Mouse (Mus musculus) adrenal gland, adult 18-20 months (tissue): ENCODE data around the gene Nlk. TPM values are rescaled to one million over a fixed set of nuclear protein-coding genes. Genes with fewer than 3 reads are reported as not detected.
"Not testable (repeated sequence)": the region's sequence is repeated elsewhere in the genome, so short reads cannot be mapped to it uniquely, and the experiment has no call there.

Source experiments
- DNase-seq, 2 experiments: peaks; one replicate each; pipeline ENCODE4 v3.0.0; 2021 to 2022; ENCODE audit warnings: low spot score in 2 of 2
- total RNA-seq, 2 experiments: library from RNA; stranded (reverse); gene quantifications; 1 replicate in 1 of 2; 2 replicates in 1 of 2; pipeline ENCODE4 v1.2.3; 2021

The Nlk gene
- total RNA-seq, 2 experiments from 2014 or later = 39.0 to 84.5 TPM

DNA sequence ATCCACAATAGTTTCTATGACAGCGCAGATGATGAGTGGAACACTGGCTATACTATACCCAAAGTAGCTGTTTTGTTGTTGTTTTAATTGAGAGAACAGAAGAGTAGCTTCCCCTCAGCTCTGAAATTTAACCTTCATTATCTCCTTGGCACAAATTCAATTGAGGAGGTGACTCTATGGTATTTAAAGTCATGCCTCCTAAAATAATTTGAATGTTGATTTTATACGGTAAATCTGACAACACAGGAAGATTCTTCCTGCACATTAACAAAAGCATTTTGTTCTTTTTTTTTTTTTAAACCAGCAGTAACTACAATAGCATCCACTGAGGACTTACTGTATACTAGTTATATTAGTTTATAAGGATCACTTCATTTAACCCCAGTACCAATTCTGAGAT lies 6.0 kb downstream of the Nlk start:
- DNase-seq = no peak

DNA sequence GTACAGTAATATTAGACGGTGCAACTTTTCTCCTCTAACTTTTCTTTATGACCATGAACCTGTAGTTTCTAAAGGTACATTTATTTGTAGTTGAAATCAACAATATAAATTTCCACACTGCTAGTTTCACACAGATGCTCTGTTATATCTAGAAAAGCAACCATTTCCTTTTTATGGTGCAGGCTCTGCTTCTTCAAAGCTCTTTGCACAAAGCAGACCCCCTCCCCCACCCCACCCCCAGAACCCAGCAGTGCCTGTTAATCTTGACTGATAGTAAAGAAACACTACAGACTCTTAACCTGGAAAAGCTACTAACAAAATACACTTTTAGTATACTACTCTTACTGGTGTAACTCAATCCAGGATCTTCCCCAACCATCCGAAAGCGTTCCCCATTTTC lies 6.6 kb downstream of the Nlk start:
- no peak for DNase-seq

DNA sequence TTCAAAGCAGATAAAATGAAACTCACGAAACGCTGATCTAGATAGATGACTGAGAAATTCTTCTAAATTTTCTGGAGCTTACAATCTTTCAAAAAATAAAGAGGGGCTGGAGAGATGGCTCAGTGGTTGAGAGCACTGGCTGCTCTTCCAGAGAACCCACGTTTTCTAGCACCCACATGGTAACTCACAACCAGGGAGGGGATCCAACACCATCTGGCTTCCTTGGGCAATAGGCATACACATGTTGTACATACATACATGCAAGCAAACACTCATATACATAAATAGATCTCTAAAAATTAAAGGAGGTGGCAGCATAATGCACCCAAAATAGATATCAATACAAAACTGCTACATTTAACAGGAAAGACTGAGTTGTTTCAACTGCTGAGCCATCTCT lies 16.1 kb downstream of the Nlk start:
- DNase-seq = no peak

DNA sequence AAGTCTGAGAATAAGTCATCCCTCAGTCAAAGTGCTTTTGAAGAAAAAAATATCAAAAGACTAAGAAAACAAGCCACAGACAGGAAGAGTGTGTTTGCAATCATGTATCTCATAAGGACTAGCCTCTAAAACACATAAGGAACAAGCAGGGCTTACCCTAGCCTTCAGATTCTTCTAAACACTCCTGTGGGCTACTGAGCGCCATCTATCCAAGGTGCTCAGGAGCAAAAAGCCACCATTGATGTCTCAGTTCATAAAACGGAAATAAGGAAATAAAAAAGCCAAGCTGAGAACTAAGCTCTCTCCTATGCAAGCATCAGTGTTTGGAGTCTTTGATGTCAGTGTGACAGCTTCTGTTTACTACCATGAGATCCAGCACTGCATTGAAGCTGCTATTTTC lies 18.4 kb downstream of the Nlk start:
- DNase-seq = no peak

DNA sequence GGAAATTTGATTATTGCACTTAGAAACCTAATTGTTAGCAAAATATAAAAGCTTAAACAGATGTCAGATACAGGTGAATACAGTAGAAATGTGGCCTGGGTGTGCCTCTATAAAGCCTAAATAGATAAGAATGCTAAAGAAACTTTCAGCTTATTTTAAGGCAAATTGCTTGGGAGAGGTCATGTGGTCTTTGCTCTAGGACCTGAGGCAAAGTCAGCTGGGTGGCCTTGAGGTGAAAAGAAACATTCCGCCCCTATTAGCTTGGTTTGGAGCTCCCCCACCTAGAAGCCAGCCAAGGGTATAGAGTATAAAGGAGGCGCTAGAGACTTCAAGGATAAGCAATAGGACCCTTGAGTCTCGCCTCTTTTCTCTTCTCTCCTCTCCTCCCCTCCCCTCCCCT lies 28.5 kb downstream of the Nlk start:
- DNase-seq = no peak

DNA sequence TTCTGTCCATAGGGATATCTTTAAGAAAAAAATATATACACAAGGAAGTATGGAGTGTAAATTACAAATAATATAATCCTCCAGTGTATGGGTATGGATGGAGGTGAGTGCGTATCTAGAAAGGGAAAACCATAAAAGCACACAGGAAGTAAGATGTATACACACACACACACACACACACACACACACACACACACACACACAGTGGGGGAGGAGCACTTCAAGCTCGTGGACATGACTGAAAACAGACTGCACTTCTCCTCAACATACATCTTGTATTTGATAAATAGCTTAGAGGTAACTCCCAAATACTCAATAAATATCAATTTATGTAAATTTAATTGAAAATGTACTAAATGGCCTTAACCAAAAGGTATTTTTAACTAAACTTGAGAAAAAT lies 32.3 kb downstream of the Nlk start:
- DNase-seq = no peak

DNA sequence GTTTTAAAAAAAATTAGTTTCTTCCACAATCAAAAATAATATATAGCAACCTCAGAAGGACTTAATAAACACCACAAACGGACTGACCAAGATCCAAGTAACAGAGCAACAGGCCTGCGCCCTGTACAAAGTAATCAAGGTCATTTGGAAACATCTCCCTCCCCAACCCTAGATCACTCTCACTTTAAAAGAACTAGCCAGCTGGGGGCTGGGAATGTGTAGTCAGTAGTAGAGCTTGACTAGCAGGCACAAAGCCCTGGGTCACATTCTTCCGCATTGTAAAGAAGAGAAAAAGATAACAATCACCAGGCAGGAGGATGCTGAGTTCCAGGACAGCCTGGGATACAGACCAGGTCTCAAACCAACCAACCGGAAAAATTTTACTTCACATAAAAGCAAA lies 33.3 kb downstream of the Nlk start:
- DNase-seq = no peak

DNA sequence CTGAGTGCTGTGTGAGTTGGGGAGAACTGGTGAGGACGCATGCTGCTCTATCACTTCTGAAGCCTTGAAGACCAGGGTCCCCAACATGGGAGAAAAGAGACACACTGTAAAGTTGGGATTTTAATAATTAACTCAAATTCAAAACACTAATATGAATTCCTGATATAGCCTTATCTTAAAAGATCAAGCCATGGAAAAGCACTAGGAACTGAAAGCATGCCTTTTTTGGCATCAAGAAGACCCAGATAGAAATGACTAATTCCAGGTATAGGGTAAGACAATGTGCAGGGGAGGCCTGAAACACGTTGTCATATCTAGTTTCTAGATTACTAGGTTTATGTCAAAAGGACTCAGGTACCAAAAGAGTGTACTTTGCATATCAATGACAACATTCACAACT lies 48.0 kb downstream of the Nlk start:
- no peak for DNase-seq

DNA sequence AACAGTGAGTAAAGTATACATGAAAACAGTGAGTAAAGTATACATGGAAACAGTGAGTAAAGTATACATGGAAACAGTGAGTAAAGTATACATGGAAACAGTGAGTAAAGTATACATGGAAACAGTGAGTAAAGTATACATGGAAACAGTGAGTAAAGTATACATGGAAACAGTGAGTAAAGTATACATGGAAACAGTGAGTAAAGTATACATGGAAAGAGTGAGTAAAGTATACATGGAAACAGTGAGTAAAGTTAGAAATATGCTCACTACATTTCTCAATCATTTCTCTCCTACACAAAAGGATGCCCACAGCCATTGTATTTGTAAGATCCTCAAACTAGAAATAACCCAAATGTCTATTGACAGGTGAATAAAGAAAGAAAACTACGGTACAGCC lies 48.8 kb downstream of the Nlk start:
- DNase-seq = not testable (repeated sequence)

DNA sequence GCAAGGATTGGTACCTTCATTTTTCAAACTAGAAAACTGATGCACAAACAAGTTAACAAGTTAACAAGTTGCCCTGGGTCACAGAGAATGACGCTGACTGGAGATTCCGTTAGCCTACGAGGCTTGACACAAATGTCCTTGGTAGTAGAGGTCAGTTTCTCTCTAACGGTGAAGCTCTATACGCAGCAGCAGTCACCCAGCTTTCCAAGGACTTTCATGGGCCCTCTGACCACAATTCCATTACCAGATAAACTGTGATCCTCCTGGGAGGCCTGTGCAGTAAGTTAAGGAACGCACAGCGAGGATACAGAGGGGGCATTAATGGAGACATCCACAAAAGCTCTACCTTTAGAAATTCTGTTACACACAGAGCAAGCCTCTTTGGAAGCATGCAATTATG lies 53.4 kb downstream of the Nlk start:
- DNase-seq = no peak

DNA sequence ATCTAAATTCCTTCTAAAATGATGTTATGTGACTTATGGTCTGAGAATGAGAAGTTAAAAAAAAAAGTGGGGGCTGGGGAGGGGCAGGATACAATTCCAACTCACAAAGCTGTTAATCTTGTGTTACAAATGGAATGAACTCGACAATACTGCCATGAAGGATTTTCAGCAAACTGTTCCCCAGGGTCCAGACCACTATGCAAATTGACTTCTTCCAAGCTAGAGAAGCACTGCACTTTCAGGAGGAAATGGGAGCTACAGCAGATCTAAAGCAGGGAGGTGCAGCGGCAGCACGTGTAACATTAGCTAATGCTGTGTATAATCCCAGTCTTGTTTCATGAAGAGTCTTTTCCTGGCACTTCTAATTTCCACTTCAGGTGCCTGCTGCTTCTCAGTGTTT lies 55.0 kb downstream of the Nlk start:
- no peak for DNase-seq

DNA sequence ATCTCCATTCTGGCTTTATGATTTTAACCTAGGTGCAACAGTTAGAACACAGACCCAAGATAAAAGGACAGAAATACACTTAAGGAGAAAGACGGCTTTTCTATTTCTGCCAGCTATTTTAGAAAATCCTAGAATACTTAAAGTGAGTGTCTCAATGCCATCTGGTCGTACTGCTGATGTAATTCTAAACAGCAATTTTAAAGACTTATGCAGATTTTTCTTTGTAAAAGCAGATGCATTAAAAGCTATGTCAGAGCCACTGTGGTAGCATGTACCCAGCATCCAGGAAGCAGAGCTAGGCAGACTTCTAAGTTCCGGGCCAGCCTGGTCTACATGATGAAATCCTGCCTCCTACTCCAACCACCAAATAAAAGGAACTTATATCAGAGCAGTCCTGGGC lies 56.1 kb downstream of the Nlk start:
- no peak for DNase-seq

DNA sequence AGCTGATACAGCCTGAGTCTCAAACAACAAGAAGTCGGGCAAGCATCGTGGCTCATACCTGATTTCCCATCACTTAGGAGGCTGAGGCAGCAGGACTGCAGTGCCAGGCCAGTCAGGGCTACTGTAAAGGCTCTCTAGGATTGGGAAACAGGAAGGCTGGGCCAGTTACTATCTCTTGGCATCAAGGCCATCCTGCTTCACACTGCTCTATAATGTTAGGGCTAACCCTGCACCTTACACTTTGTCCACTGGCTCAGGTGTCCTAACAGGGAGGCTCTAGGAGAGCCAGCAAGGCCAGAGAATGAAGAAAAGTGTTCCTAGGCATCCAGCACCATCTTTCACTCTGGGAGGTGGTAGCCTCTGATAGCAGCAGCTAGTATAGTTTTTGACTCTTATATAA lies 64.4 kb downstream of the Nlk start:
- DNase-seq = no peak

DNA sequence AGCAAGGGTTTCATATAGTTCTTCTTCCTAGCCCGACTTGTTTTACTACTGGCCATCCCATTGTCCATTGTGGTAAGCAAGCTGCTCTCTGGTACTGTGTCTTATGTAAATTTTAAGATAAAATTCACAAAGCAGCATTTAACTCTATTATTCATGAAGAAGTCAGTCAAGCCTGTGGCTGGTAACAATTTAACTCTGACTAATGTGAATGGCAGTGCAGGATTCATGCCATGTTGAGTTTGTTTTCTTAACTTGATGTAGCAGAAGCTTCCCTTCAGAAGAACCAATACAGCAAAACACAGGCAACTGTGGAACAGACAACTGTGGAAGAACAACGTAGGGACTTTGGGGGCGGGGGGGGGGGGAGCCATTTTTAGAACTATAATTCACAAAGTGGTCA lies 68.3 kb downstream of the Nlk start:
- DNase-seq = no peak

DNA sequence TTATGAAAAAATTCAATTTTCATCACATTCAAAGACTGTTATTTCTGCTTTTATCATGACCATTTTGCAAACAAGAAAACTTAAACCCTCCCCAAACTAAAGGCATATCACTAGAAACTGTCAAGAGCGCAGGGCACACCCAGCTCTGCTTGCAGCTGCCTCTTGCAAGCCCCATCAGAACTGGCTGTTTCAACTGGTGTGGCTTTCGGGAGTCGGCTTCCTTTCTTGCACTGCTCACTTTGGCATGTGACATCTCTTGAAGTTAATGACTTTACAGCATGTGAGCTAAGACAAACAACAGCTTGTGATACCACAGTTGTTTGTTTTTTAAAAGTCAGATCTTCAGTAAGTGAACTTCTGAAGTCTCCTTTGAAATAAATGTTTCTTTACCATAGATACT lies 72.8 kb downstream of the Nlk start:
- DNase-seq = no peak

DNA sequence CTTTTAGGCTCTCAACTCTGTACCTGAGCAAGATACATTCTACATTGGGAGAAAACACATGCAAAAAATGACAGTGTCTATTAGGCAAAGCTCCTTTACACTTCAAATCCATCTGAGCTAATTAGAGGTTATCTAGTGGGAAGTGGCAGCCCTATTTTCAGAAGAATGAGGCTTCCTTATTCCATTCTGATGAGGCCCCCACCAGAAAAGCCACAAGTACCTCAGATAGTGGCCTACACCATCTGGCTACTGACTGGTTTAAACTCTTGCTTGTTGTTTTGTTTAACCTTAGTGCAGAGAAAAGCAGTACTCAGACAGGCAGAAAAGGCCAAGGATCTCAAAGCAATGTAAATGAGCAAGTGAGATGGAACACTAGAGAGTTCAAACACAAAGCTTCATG lies 75.2 kb downstream of the Nlk start:
- no peak for DNase-seq

DNA sequence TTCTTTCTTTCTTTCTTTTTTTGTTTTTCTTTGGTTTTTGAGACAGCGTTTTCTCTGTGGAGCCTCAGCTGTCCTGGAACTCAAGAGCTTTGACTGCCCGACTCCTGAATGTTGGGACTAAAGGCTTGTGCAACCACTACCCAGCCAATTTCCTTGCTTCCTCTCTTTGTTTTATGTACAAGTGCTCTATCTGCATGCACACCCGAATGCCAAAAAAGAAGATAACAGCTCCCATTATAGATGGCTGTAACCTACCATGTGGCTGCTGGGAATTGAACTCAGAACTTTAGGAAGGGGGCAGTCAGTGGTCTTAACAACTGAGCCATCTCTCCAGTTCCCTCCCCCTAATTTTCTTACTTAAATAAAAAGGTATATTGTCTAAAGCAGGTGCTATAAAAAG lies 77.0 kb downstream of the Nlk start:
- no peak for DNase-seq

DNA sequence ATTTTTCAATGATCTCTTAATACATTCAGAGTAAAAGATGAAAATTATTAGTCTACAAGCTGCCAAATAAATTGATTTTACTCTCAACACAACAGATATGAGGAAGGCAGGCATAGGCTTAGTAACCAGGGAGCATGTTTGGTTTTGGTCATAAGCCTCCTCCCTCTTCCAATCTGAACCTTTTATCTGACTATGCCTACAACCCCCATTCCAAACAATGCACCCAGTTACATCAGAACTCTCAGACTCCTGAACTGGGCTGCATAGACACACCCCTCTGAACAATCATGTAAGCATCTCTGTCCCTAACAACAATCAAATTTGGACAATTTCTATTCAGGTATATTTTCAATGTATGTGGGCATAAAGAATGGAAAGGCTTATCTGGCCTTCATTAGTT lies 85.9 kb downstream of the Nlk start:
- no peak for DNase-seq

DNA sequence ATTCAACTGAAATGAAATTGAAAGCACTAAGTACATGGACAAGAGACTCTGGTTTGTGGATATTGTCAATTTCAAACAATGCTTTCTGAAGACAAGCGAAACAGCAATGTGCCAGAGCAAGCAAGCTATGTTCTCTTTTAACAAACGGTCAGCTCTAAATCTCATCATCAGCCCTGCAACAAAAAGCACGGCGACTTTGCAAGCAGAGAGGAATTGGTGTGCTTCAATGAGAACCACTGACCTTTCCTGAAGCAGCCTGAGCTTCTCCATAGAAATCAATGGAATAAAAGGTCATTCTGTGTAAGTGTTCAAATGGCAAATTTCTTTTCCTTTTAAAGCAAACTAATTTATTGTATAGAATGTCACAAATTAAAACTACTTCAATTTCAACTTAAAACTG lies 87.5 kb downstream of the Nlk start:
- DNase-seq = no peak

DNA sequence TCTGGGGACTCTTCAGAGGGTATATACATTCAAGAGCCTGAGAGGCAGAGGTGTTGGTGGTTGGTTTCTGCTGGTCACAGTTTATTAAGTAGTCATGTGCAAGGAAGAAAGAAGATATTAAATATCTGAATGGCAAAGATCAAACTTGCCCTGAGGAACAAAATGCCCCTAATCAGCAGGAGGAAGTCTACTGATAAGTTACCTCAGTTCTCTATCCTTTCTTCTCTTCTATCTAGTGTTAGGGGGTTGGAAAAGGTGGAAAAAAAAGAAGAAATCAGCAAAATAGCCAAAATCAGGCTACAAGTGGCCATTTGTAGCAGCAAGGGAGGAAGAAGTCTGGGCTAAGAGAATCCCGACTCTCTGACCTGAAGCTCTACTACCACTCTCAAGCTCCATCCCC lies 92.3 kb downstream of the Nlk start:
- DNase-seq = no peak

DNA sequence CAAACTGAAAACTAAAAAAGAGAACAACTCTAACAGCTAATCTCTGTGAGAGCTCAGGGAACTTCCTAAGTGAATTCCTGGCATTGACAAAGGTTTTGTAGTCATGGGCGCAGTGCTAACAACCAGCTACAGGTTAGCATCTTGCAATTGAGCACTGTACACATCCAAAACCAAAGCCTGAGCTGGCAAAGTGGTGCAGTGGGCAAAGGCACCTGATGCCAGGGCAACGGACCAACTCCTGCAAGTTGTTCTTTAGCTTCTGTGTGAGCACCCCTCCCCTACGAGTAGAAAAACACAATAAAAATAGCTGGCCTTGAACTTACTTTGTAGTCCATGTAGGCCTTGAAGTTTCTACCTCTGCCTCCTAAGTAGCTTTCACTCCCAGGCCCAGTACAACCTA lies 94.4 kb downstream of the Nlk start:
- peak in 1 of 2 experiments; percentile 23 for DNase-seq

DNA sequence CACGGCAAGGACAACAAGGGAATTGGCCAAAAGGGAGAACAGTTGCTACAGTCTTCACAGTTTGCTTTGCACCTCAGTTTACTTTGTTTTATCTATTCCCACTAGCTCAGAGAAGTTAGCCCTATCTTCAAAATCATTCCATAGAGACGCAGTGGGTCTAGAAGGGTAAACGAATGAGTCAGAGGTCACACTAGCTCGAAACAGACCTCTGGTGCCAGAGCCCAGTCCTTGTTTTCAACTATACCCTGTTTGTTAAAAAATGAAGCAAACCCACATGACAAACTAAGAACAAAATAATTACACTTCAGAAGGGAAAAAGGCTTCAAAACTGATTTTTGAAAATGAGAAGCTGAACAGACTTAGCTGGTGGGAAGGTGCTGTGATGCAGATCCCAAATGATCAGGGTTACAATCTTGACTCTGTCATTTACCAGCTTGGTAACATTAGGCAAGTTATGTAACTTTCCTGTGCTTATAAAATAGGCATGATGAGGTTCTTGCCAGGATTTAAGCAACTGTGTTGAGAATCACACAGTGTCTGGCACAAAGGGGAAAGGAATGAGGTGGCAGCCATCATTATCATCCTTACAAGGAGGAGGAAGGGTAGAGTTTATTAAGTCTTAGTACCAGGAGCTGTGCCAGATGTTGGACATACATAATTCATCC lies 96.1 kb downstream of the Nlk start:
- DNase-seq = no peak

DNA sequence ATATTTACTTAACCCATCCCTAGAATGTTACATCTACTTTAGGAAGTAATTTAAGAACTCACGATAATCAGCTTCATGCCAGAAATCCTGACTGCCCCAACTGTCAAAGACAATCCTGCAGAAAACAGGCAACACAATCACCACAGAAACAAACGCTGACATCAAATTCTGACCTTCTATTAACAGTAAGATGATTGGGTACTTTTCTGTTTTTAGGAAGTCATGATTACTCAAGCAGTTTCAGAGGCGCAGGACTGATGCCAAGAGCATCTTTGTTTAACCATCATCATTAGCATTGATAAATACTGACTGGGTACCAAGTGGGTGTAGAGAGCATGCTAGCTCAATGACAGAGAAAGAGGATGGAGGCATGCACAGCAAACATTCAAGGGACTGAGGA lies 96.7 kb downstream of the Nlk start:
- no peak for DNase-seq

DNA sequence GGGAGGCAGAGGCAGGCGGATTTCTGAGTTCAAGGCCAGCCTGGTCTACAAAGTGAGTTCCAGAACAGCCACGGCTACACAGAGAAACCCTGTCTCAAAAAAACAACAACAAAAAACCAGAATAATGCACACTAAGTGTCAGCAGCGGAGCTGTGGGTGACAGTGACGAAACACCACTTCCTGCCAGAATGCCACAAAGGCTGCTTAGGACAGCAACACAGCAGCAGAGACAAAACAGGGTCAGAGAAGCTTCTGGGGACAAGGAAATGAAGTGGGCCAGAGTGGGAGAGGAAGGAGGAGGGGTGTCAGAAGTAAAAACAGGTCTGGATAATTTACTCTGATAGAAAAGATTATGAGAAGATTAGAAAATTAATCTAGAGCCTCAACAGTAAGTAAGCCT lies 97.1 kb downstream of the Nlk start:
- no peak for DNase-seq
